Mouse (Mus musculus) spleen, postnatal 36 days (tissue): Measurements from ENCODE around the gene Phactr1.

Experiments
- DNase-seq, 2 experiments: peaks; one replicate each; pipeline ENCODE4 v3.0.0; 2022; ENCODE audit warnings: low spot score in 2 of 2, mixed read lengths in 1 of 2

Gene Phactr1

DNA sequence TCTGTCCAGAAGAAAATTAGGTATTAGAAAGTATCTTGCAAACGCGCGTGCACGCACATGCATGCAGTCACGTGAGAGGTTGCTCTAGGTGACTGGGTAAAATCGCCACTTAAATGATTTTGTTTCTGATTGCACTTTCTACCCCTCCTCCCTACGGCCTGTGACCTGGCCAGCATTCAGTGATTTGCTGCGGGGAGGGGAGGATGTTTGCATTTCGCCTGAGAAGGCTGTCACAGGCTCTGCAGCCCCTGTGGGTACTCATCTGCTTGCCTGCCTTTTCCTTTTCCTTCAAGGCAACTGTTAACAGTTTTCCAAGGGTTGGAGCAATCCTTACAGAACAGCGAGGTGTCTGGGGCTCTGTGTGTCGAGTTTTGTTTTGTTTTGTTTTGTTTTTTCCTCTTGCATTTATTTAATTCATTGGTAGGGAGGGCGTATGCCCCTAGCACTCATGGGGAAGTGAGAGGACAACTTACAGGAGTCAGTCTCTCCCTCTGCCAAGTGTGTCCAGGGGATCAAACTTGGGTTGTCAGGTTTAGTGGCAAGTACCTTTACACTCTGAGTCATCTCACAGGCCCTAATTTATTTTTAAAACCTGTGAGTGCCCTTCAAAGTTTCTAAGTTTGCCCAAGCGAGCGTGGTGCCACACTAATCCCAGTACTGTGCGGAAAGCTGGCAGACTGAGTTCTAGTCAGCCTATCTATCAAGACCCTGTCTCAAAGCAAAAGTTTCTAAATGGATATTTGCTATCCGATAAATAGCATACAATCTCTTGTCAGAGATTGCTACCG, 443.7 kb downstream of the Phactr1 start:
- DNase-seq, result no peak

DNA sequence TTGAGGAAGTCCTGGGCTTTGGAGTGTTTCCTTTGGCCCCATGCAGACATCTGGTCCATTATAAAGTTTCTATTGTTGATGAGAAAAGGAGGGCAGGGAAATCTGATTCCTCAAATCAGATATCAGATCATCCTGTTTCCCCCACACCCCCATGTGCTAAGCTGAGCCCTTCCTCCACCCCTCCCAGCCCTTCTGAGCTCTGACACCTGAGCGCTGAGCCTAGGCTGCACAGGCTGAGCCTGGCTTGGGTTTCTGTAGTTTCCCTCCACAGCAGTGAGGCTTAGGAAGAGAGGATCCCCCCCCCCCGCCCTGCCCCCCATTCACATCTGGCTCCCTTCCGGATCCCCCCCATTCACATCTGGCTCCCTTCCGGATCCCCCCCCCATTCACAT, 444.3 kb downstream of the Phactr1 start:
- no peak for DNase-seq

DNA sequence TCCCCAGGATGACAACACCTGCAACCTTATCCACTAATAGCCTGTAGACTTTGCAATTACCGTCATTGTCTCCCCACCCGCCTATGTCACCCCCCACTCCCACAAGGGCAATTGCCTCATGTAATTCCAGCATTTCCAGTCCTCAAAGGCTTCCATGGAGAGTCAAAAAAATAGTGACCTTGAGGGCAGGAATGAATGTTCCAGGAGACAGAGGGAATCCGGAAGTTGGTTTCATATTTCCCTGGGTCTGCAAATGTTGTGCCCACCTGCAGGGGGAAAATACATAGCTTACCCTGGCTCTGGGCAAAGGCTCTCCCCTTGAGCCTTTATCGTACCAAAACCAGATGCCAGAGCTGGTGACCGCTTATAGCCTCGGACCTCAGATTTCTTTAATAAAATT, 449.7 kb downstream of the Phactr1 start:
- DNase-seq, result no peak

DNA sequence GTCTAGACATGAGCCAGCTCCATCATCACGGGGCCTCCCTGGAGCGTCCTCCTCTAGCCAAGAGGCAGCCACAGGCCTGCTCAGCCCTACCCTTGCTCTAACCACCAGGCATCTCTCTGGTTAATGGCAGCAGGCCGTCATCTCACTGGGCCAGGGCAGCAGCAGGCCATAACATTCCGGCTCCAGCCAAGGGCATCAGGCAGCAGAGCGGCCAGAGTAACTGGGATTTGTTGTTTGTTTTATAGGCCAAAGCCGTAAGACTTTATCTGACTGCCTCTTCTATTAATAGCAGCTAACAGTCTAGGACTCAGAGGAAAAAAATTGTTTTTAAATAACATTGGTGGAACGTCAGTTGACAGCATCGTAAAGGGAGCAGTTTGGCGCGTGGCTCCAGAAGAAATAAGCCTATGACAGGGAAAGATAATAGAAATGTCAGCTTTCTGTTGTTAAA, 451.3 kb downstream of the Phactr1 start:
- DNase-seq, result no peak

DNA sequence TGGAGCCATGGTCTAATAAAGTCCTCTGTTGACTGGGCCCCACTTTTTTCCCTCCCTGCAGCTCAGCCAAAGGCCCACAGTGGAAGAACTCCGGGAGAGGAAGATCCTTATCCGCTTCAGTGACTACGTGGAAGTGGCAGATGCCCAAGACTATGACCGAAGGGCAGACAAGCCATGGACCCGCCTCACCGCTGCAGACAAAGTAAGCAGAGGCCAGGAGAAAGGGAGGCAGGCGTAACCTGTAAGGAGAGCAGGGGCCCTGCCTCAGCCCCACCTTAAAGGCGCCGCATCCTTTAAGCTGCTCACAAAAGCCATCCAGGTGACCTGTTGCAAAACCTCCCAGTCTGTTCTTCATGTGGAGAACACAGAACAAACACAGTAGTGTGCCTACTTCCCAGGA, 452.4 kb downstream of the Phactr1 start:
- DNase-seq, result no peak

DNA sequence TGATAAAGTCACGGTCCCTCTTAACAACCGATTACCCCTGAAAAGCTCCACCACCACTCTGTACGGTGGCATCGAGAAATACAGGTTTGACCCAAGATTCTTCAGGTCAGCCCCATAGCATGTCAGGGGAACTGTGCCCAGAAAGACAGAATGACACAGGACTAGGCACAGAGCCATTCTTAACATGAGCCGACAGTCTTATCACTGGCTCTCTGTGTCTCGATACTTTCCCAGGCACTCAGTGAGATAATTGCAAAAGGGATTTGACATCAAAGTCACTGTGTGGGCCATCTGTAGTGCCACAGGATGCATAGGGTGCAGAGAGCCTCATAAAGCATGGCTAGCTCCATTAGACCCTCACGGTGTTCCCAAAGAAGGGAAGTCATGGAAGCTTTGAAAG, 453.0 kb downstream of the Phactr1 start:
- DNase-seq, result no peak

DNA sequence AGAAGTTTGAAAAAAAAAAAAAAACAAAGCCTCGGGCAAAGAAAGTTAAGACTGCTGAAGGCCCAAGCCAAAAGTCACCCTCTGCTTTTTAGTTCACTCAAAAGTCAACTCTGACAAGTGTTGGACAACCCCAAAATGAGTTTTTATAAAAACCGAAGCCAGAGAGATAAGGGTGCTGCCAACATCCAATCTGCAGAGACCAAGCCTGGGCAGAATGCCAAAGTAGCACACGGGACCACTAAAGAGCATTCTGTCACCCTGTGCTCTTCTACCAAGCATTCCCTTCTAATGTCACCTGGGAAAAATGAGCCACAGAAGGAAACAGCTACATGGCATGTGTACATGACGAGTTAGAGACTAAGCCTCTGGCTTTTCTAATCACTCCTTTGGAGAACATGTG, 454.0 kb downstream of the Phactr1 start:
- DNase-seq, result no peak

DNA sequence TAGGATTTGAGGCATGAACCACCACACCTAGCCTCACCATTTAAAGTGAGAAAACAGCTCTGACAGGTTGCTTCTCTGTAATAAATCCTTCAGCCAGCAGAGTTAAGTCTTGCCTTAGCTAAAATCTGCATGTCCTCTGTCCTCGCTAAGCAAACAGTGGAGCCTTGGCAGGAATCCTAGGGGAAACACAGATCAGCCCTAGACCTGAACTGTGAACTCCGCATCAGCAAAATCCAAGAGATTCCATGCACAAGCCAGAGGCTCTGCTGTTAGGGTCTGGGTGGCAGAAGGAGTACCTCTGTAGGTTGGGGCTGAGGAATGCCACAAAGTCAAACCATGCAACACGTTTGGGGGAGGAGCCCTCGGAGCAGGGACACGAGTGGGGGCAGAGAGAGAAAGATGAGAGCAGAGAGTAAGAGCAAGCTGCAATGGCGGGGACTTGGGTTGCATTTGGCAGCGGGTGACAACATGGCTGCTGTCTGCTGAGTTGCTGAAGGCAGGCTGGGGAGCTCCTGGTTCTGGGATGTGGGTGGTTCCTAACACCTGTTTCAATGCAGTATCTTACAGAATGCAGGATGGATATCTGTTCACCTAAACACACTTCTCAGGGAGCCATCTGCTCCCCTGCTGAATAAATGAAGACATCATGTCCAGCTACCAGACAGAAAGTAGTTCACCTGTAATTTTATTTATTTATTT, 464.4 kb downstream of the Phactr1 start:
- no peak for DNase-seq

DNA sequence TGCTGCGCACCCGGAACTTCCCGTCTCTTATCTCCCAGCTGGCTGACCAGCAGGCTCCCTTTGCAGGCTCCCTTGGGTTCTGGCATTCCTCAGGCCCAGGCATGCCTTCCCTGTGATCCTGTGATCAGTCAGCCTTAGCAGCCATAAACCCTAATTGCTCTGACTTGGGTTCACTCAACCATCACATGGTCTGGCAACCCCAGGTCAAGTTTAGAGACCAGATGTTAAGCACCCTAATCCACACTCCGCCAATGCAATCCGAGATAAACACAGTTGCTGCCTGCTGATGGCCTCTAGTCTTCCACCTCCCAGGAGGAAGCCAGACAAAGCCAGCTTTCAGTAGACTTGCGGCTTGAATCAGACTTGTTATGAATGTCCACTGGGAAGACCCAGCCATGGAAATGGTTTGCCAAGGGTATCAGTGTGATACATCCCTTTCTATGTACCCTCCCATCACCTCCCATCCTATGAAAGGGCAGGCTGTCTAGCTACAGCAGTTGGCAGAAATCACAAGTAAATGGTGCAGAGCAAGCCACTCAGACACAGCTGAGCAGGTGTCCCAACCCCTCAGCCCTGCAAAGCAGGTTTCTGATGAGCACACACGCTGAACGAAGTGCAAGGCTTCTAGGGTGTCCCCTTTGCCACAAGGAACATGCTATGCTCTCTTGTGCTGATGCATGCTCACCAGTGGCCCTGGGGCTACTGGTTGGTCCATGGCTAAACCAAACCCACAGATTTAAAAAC, 466.3 kb downstream of the Phactr1 start:
- DNase-seq, result no peak

DNA sequence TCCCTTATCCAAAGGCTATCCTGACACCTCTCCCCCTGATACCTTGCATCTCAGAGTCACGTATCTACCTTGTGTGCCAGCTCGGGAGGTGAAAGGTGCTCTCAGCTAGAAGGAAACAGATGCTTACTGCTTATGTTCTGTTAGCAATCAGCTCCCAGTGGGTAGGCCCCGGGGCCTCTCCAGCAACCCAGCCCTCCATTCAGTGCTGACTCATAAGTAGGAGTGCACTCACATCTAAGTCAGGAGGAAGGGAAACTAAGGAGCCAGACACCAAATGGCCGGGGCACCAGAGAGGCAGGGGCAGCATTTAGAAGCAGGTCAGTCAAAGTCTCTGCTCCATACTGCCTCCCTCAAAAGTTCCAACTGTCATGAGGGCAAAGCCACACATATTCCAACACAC, 468.3 kb downstream of the Phactr1 start:
- DNase-seq, result no peak

DNA sequence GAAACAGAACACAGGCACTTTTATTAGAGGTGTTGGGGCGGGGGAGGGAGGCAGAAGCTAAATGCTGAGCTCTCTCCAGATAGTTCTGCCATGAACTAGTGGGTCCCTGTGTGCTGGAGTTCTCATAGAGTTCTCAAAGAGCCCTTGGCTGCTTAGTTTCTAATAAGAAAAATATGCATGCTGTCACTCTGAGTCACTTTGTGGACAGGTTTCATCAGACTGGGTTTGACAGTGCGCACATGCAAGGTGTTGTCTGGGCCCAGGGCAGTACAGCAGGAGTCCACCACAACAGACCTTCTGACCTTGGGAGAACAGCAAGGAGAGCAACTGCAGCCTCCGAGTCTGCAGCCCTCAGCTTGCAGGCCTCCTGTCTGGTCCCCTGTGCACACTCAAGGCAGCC, 469.2 kb downstream of the Phactr1 start:
- no peak for DNase-seq

DNA sequence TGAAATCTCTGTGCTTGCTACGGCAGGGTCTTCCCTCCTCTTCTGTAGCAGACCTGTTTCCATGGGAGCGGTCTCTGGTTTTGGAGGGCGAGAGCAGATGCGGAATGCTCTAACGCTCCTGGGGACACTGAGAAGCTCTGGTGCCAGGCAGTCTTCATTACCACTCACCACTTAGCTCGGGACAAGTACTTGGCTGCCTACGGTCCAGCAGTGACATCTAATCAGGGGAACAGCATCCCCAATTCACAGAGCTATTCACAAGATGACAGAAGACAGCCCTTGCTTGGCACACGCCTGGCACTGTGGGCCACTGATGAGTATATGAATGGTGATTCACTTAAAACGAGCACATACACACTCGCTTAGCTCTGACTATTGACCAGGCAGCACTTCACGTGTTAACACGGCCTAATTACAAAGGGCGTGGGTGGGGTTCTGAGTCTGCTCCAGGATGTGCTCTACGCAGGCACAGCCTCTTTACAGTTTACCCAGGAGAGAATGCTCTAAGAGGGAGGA, 471.6 kb downstream of the Phactr1 start:
- no peak for DNase-seq

DNA sequence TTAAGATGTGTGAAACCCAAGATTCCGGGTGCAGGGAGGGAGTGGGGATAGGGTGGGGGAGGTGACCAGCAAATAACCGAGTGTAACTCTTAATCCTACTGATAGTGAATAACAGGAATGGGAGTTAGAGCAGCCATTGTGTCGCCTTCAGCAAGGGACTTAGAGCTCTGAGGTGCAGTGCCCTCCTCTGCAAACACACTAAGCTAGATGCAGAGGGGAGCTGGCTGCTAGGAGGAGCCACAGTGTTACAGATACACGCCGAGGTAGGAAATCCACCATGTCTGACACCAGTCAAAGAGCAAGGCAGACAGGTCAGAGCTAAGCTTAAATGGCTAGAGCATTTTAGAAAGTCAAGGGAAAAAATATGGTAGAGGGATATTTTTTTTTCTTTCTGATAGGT, 476.9 kb downstream of the Phactr1 start:
- DNase-seq, result no peak

DNA sequence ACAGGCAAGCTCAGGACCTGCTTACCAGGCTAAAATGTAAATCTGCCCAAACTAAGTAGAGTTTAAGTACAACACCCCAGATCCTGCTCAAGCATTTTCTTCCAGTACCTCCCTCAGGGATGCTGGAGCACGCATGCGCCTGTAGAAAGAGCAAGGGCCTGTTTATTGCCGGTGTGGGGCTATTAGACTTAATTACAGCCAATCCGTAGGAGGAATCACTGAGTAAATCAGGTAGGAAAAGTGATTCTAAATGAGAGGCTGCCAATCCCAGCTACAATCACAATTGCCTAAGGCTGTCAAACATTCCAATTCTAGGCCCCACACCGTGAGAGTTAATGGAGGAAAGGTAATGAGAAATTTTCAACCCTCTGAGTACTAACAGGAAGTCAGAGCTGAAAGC, 477.9 kb downstream of the Phactr1 start:
- no peak for DNase-seq

DNA sequence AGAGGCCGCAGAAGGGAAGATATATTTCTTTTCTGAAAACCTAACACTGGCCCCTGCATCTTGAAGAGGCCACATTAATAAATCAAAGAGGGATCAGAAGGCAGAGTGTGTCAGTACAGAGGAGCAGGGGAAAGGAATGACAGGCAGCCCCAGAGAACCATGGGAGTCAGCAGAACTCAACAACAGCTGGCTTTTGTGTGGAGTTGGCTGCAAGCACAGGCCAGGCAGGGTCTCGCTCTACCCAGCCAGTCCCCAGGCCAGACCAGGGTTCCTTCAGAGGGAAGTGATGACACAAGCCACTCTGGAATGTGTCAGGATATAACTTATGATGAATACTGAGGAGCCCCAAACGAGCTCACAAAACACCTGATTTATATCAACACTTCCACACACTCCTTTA, 479.0 kb downstream of the Phactr1 start:
- DNase-seq, result no peak

DNA sequence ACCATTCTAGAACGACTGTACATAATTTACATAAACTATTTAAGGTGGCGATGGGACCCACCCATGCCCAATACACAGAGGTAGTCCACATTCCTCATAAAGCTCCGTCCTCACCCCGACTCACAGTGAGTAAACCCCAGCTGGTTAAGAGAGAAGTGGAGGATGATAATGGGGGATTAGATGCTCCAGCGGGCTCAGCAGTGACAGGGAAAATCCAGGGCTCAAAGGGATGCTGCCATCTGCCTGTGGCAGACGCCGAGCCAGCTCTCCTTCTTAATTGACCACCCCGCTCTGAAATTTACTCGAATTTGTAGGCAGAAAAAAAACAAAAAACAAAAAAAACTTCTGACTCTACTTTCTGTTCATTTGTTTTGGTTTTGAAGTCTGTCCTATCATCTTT, 487.3 kb downstream of the Phactr1 start:
- DNase-seq, result no peak

DNA sequence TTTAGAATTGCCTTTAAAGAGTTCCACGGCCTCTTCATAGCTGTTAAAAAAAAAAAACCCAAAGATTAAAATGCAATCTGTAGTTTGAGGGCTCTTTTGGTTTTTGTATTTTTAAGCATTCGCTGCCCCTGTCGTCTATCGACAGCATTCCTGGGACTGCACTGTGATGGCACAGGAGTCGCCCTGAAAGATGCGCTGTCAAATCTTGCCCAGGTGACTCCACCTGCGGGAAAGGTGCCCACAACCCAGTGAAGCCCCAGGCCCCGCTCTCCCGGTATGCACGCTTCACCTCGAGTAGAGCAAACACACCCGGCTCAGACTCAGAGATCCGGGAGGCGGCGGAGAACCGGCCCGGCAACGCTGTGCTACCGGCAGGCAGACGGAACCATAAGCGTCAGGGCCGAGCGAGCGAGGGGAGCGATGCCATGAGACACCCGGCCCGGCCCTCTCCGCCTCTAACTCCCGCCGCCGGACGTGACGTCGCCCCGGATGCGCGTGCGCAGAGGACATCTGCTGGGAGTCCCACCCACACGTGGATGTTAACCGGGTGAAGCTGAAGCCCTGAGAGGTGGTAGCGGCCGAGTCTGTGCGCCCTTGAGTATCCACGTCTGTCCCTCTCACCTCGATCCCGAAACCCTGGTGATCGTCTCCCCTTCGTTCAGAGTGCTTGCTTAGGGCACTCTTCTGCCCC, 490.7 kb downstream of the Phactr1 start, which contains the start of gene Tbc1d7:
Gene Tbc1d7 (minus strand): TSS at position 482 of the 691 bp plus-strand sequence.
- DNase-seq, result peak; percentile 96 to 98

DNA sequence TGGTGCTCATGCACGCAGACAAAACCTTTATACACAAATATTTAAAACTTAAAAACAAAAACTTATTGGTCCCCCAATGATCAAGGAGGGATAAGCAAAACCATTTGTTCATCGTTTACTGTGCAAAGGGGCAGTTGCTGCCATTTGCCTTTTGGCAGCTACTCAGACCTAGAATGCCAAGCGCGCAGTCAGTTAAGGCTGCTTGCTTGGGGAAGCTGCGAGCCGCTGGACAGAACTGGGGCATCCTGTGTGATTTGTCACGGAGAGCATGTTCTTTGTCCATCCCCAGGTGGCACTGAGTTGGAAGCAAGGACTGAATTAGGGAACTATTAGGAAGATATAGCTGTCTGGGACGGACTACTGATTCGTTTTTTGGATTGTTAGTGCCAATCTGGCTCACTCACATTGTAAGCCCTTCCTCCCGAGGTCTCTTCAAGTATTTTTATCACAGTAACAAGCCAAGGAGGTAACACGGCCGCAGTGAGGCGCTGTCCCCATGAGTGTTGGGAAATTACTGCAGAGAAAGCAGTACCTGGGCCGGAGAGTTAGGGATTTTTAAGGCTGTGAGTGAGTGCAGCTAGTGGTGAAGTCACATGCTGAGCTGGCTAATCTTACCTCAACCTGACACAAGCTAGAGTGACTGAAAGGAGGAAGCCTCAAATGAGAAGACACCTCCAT, 491.8 kb downstream of the Phactr1 start:
- DNase-seq, result no peak

DNA sequence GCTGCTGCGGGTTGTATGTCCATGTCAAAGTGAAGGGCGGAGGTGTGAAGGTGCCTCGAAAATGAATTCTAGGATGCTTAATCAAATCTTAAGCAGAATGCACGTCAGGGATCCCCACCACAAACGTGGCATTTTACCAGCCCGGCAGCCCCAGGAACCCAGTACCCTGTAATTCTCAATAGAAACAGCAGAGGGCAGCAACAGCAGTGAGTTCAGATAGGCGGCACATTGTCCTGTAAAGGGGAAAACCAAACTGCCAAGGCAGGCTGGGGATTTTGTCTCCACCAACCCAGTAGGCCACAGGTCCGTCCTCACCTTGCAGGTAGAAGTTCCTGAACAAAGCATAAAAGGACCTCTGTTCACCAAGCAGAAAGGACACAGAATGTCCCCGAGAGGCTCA, 492.8 kb downstream of the Phactr1 start:
- peak; percentile 69 to 76 for DNase-seq

DNA sequence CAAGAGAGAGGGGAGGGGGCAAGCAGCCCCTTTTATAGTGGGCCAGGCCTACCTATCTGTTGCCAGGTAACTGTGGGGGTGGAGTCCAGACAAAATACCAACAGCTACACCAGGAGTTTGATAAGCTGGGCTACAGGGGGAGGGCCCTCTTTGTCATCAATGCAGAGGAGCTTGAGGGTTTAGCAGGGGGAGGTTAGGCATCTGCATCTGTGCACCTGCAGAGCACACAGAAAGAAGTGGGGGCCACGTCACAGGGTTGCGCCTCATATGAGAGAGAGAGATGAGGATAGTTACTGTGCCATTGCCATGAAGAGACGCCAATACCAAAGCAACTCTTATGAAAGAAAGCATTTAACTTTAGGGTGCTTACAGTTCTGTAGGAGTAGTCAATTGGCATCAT, 496.3 kb downstream of the Phactr1 start:
- DNase-seq, result no peak

DNA sequence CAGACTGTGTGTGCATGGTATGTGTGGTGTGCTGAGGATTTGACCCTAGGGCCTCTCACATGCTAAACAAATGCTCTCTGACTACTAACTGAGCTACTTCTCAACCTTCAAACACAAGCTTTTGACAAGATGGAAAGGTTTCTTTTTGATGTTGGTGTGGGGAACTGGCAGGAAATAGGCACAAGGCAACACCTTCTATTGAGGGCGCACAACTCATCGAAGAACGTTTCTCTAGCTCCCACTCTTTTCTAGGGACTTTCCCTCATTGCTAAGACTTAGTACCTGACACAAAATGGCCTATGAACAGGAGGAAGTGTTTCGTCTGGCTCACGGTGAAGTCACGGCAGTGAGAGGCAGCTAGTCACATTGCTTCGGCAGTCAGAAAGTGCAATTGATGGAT, 496.9 kb downstream of the Phactr1 start:
- DNase-seq, result no peak
